Comparison of ENCODE assay signal across 8 mouse cellular contexts in the genomic region with DNA sequence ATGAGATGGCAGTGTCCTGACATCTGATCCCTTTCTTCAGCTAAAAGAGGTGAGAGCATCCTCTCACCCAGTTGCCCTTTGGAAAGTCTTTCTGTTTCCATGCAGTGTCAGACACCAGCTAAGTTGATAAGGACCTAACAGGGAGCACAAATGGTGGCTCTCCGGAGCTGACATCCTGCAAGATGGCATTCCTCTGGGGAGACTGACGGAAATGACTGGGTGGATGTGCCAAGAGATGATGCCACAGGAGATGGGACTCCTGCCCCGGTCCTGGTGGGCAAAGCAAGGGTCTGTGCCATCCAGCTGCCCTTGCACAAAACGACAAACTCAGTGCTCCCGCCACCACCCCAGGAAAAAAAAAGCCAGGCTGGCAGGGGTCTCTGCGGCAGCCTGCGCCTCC. TPM values are rescaled to one million over a fixed set of nuclear protein-coding genes. Genes with fewer than 3 reads are reported as not detected.
A peak's percentile ranks its signal among the peaks of the same experiment; 100 is the strongest.
DNase-seq lines count a peak whose midpoint lies in the region; ATAC-seq and TF ChIP-seq lines count a peak whose summit lies in the region.

No protein-coding gene starts in this region.

- H3K9me3 ChIP-seq in E14TG2a.4 (ENCODE audit: low read length): no peaks in the 10 kb centered on the region
- H3K9me3 ChIP-seq in forebrain, embryonic 15.5 days: no peaks in the 10 kb centered on the region
- no peaks in the 10 kb centered on the region for H3K9me3 ChIP-seq in liver, embryonic 16.5 days (replicated peaks; ENCODE audit: control insufficient read depth, low read length)

- DNase-seq in gastrocnemius, adult 2 months: no peak
- no peak for DNase-seq in gastrocnemius, postnatal 25 days

- no peaks in the 10 kb centered on the region for H3K27me3 ChIP-seq in E14TG2a.4 (ENCODE audit: insufficient read depth, low read length)
- H3K27me3 ChIP-seq in forebrain, embryonic 15.5 days: no peaks in the 10 kb centered on the region
- no peaks in the 10 kb centered on the region for H3K27me3 ChIP-seq in liver, embryonic 16.5 days (ENCODE audit: control insufficient read depth, insufficient read depth, low read depth, low read length)

- H3K36me3 ChIP-seq in E14TG2a.4 (ENCODE audit: insufficient read depth, low read length): peaks cover 33% of the 10 kb centered on the region
- H3K36me3 ChIP-seq in forebrain, embryonic 15.5 days: peaks cover 32% of the 10 kb centered on the region
- H3K36me3 ChIP-seq in liver, embryonic 16.5 days (ENCODE audit: control insufficient read depth, insufficient read depth): peaks cover 9% of the 10 kb centered on the region

- peak; percentile 39; the same call in 1 of the 2 replicates for ATAC-seq in forebrain, embryonic 15.5 days (replicated peaks)
- no peak for ATAC-seq in liver, embryonic 16.5 days (ENCODE audit: low read depth)
- ATAC-seq in granulocyte monocyte progenitor cell, adult 5-6 weeks (replicated peaks; ENCODE audit: poor library complexity, severe bottlenecking): no peak
- no peak for ATAC-seq in activated CD4-positive, CD25-positive, alpha-beta regulatory T cell, adult 4 months
- no peak for ATAC-seq in megakaryocyte-erythroid progenitor cell, adult 5-6 weeks (replicated peaks; ENCODE audit: low FRiP score, low TSS enrichment, poor library complexity, severe bottlenecking)

- no peak for TF ChIP-seq CTCF in gastrocnemius, adult 2 months (IDR thresholded peaks at IDR 0.05)
- TF ChIP-seq CTCF in E14TG2a.4 (conservative IDR thresholded peaks at IDR 0.05; ENCODE audit: low read length): no peak

- H3K4me2 ChIP-seq in forebrain, embryonic 15.5 days (replicated peaks): peak overlapping the region; percentile 52
- H3K4me2 ChIP-seq in liver, embryonic 16.5 days (ENCODE audit: low read depth, low read length): peak overlapping the region; percentile 44

- H3K4me1 ChIP-seq in E14TG2a.4 (replicated peaks; ENCODE audit: low read depth, low read length): peaks cover 91% of the 10 kb centered on the region
- peaks cover 30% of the 10 kb centered on the region for H3K4me1 ChIP-seq in forebrain, embryonic 15.5 days
- peaks cover 4% of the 10 kb centered on the region for H3K4me1 ChIP-seq in liver, embryonic 16.5 days (ENCODE audit: control insufficient read depth, low read depth, low read length)

- intact Hi-C loops in gastrocnemius, adult 2 months (cut with DNase I): loop anchor here (1.0 kb wide), 1 partner anchor 32 kb away; no protein-coding TSS in a partner anchor

- WGBS in forebrain, embryonic 15.5 days: 20% methylated on average over 7 of the region's 7 CpGs
- 46% methylated on average over 7 of the region's 7 CpGs for WGBS in liver, embryonic 16.5 days (ENCODE audit: insufficient replicate concordance)

- peak overlapping the region; percentile 85 for H3K27ac ChIP-seq in gastrocnemius, adult 2 months
- H3K27ac ChIP-seq in forebrain, embryonic 15.5 days (replicated peaks): peak overlapping the region; percentile 82
- peak overlapping the region; percentile 60; the same call in 1 of the 2 replicates for H3K27ac ChIP-seq in liver, embryonic 16.5 days (ENCODE audit: low read length)

- peak overlapping the region; percentile 71 for H3K4me3 ChIP-seq in gastrocnemius, adult 2 months
- peak overlapping the region; percentile 77 for H3K4me3 ChIP-seq in E14TG2a.4 (replicated peaks; ENCODE audit: low read length)
- peak overlapping the region; percentile 45 for H3K4me3 ChIP-seq in forebrain, embryonic 15.5 days
- peak overlapping the region; percentile 46 for H3K4me3 ChIP-seq in liver, embryonic 16.5 days (ENCODE audit: low read depth, low read length)

- peak overlapping the region; percentile 55 for H3K9ac ChIP-seq in forebrain, embryonic 15.5 days (replicated peaks)
- H3K9ac ChIP-seq in liver, embryonic 16.5 days (ENCODE audit: low read depth, low read length): peak overlapping the region; percentile 49

RNA-seq across cellular contexts. Expression of a gene that starts 20.4 kb away (rescaled TPM):
- total RNA-seq in gastrocnemius, adult 2 months (2021): 10 to 100 TPM; 11.1 to 12.8 TPM
- 10 to 100 TPM; 11.3 to 11.5 TPM for total RNA-seq in gastrocnemius, postnatal 25 days (2021)
- 33.6 and 34.4 TPM in 2 replicates for polyA plus RNA-seq in forebrain, embryonic 15.5 days (2015; fragmentation: Nextera tagmentation; extraction: Ambion mirVana)
- 10.2 and 11.1 TPM in 2 replicates for polyA plus RNA-seq in liver, embryonic 16.5 days (2015; fragmentation: Nextera tagmentation; extraction: Ambion mirVana)
- total RNA-seq in granulocyte monocyte progenitor cell, adult 5-6 weeks (2014; fragmentation: Nextera tagmentation): 11.7 and 14.5 TPM in 2 replicates
- 5.7 and 10.9 TPM in 2 replicates for total RNA-seq in granulocyte monocyte progenitor cell, adult 5-6 weeks (2017)
- 1 to 10 TPM; 2.1 to 2.5 TPM for polyA plus RNA-seq in activated CD4-positive, CD25-positive, alpha-beta regulatory T cell, adult 4 months (2017; shearing (Covaris generic))
- total RNA-seq in megakaryocyte-erythroid progenitor cell, adult 5-6 weeks (2014; fragmentation: Nextera tagmentation): 12.5 and 20.3 TPM in 2 replicates
- 5.8 and 6.2 TPM in 2 replicates for total RNA-seq in megakaryocyte-erythroid progenitor cell, adult 5-6 weeks (2017)

RNA-seq across cellular contexts. Expression of a gene that starts 28.9 kb away (rescaled TPM):
- 10 to 100 TPM in 1 of 2 experiments, 1 to 10 TPM in 1; 6.7 to 26.8 TPM for total RNA-seq in gastrocnemius, adult 2 months (2021)
- 10 to 100 TPM in 1 of 2 experiments, 1 to 10 TPM in 1; 9.7 to 14.0 TPM for total RNA-seq in gastrocnemius, postnatal 25 days (2021)
- polyA plus RNA-seq in forebrain, embryonic 15.5 days (2015; fragmentation: Nextera tagmentation; extraction: Ambion mirVana): 26.3 and 32.0 TPM in 2 replicates
- polyA plus RNA-seq in liver, embryonic 16.5 days (2015; fragmentation: Nextera tagmentation; extraction: Ambion mirVana): 18.1 and 18.8 TPM in 2 replicates
- total RNA-seq in granulocyte monocyte progenitor cell, adult 5-6 weeks (2014; fragmentation: Nextera tagmentation): 5.5 and 7.6 TPM in 2 replicates
- total RNA-seq in granulocyte monocyte progenitor cell, adult 5-6 weeks (2017): 5.0 and 6.6 TPM in 2 replicates
- polyA plus RNA-seq in activated CD4-positive, CD25-positive, alpha-beta regulatory T cell, adult 4 months (2017; shearing (Covaris generic)): under 1 TPM; 0.56 to 0.97 TPM
- total RNA-seq in megakaryocyte-erythroid progenitor cell, adult 5-6 weeks (2014; fragmentation: Nextera tagmentation): not detected in 2 replicates
- not detected in 2 replicates for total RNA-seq in megakaryocyte-erythroid progenitor cell, adult 5-6 weeks (2017)

RNA-seq across cellular contexts. Expression of a gene that starts 37.9 kb away (rescaled TPM):
- total RNA-seq in gastrocnemius, adult 2 months (2021): 10 to 100 TPM; 32.6 to 37.3 TPM
- 10 to 100 TPM; 29.5 to 38.6 TPM for total RNA-seq in gastrocnemius, postnatal 25 days (2021)
- polyA plus RNA-seq in forebrain, embryonic 15.5 days (2015; fragmentation: Nextera tagmentation; extraction: Ambion mirVana): 159 and 164 TPM in 2 replicates
- polyA plus RNA-seq in liver, embryonic 16.5 days (2015; fragmentation: Nextera tagmentation; extraction: Ambion mirVana): 45.5 and 52.7 TPM in 2 replicates
- 180 and 213 TPM in 2 replicates for total RNA-seq in granulocyte monocyte progenitor cell, adult 5-6 weeks (2014; fragmentation: Nextera tagmentation)
- 150 and 235 TPM in 2 replicates for total RNA-seq in granulocyte monocyte progenitor cell, adult 5-6 weeks (2017)
- 10 to 100 TPM; 72.7 to 82.3 TPM for polyA plus RNA-seq in activated CD4-positive, CD25-positive, alpha-beta regulatory T cell, adult 4 months (2017; shearing (Covaris generic))
- total RNA-seq in megakaryocyte-erythroid progenitor cell, adult 5-6 weeks (2014; fragmentation: Nextera tagmentation): 66.9 and 68.1 TPM in 2 replicates
- 56.1 and 69.1 TPM in 2 replicates for total RNA-seq in megakaryocyte-erythroid progenitor cell, adult 5-6 weeks (2017)

RNA-seq across cellular contexts. Expression of a gene that starts 46.8 kb away (rescaled TPM):
- total RNA-seq in gastrocnemius, adult 2 months (2021): 1 to 10 TPM; 2.0 to 4.2 TPM
- 1 to 10 TPM; 2.2 to 2.7 TPM for total RNA-seq in gastrocnemius, postnatal 25 days (2021)
- 4.3 and 4.4 TPM in 2 replicates for polyA plus RNA-seq in forebrain, embryonic 15.5 days (2015; fragmentation: Nextera tagmentation; extraction: Ambion mirVana)
- polyA plus RNA-seq in liver, embryonic 16.5 days (2015; fragmentation: Nextera tagmentation; extraction: Ambion mirVana): 0.95 and 1.4 TPM in 2 replicates
- 6.8 and 13.0 TPM in 2 replicates for total RNA-seq in granulocyte monocyte progenitor cell, adult 5-6 weeks (2014; fragmentation: Nextera tagmentation)
- total RNA-seq in granulocyte monocyte progenitor cell, adult 5-6 weeks (2017): 6.0 TPM in 1 of 2 replicates, not detected in the other
- polyA plus RNA-seq in activated CD4-positive, CD25-positive, alpha-beta regulatory T cell, adult 4 months (2017; shearing (Covaris generic)): not detected
- total RNA-seq in megakaryocyte-erythroid progenitor cell, adult 5-6 weeks (2014; fragmentation: Nextera tagmentation): not detected in 2 replicates
- total RNA-seq in megakaryocyte-erythroid progenitor cell, adult 5-6 weeks (2017): not detected in 2 replicates

Comparison
In these comparisons a context has a peak if more than half of its experiments do, and no peak if none do; other contexts are left out.
1. RNA of a gene that starts 28.9 kb away (total RNA-seq): 6.7 to 26.8 TPM in gastrocnemius, adult 2 months, 9.7 to 14.0 TPM in gastrocnemius, postnatal 25 days and 5.0 to 7.6 TPM in granulocyte monocyte progenitor cell, adult 5-6 weeks; not detected in megakaryocyte-erythroid progenitor cell, adult 5-6 weeks; every median in the first group is over 4 times any median in the second.
2. Peak in every context shown above with its lines, with median percentiles within 50 percentile points of each other: H3K27ac ChIP-seq and H3K4me3 ChIP-seq.